Mouse (Mus musculus) ES-Bruce4 (cell line): ENCODE measurements around the gene Ackr2.

ENCODE experiments used
- CTCF ChIP-seq: IDR thresholded peaks from one replicate; pipeline ENCODE4 v1.8.1; 2011; ENCODE audit warnings: low read depth, low read length
- EP300 ChIP-seq: IDR thresholded peaks from 2 replicates; pipeline ENCODE4 v1.6.1; 2011; ENCODE audit warnings: low read depth, low read length; ENCODE audit not compliant: insufficient read depth

GRCm38 (mm10) chr9:121936952-121937351, 38.8 kb downstream of the Ackr2 start:
- TF ChIP-seq EP300: no peak
- TF ChIP-seq CTCF: no peak
